Comparison of ENCODE assay signal across 8 mouse cellular contexts in the genomic region with DNA sequence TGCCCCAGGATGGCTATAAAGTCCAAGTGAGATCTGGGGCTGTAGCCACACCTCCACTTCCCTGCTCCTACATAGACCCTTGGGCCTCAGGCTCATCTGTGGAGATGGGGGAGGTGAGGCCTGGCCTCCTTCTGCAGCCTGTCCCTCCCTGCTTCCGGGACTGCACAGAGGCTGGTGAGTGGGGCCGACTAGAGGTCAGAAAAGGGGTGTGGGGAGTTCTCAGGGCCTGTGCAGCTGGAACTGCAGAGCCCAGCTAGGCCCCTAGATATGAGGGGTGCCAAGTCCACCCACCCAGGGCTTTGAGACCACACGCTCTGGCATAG. TPM values are rescaled to one million over a fixed set of nuclear protein-coding genes. Genes with fewer than 3 reads are reported as not detected.
DNase-seq lines count a peak whose midpoint lies in the region; ATAC-seq and TF ChIP-seq lines count a peak whose summit lies in the region.

No protein-coding gene starts in this region.

- 29% methylated on average over 3 of the region's 3 CpGs for WGBS in embryonic facial prominence, embryonic 12.5 days
- WGBS in hindbrain, embryonic 12.5 days, result 39% methylated on average over 3 of the region's 3 CpGs
- 34% methylated on average over 3 of the region's 3 CpGs for WGBS in lung, embryonic 16.5 days

- no peak overlapping the region; the same call in 1 of the 2 replicates for H3K4me2 ChIP-seq in embryonic facial prominence, embryonic 12.5 days (replicated peaks)
- H3K4me2 ChIP-seq in hindbrain, embryonic 12.5 days (replicated peaks), result no peak overlapping the region
- H3K4me2 ChIP-seq in lung, embryonic 16.5 days (ENCODE audit: low read depth, low read length), result no peak overlapping the region

- DNase-seq in gastrocnemius, adult 2 months, result peak; percentile 57
- DNase-seq in gastrocnemius, postnatal 36 days, result no peak
- no peak for DNase-seq in left cerebral cortex, postnatal 36 days (ENCODE audit: low spot score in 2 of 2)
- no peak for DNase-seq in natural killer cell, adult 2 months (ENCODE audit: low spot score in 2 of 2)

- peaks cover 34% of the 10 kb centered on the region for H3K4me1 ChIP-seq in embryonic facial prominence, embryonic 12.5 days
- peaks cover 20% of the 10 kb centered on the region for H3K4me1 ChIP-seq in hindbrain, embryonic 12.5 days
- peaks cover 21% of the 10 kb centered on the region for H3K4me1 ChIP-seq in lung, embryonic 16.5 days (replicated peaks; ENCODE audit: control insufficient read depth, insufficient read depth, low read length)

- ATAC-seq in embryonic facial prominence, embryonic 12.5 days (ENCODE audit: insufficient number of reproducible peaks, insufficient read depth, low FRiP score, low TSS enrichment), result peak; percentile 57
- ATAC-seq in hindbrain, embryonic 12.5 days (ENCODE audit: low FRiP score), result peak; percentile 52; the same call in 1 of the 2 replicates
- peak; percentile 71 for ATAC-seq in lung, embryonic 16.5 days (ENCODE audit: low read depth)
- ATAC-seq in frontal cortex, adult (ENCODE audit: low TSS enrichment), result no peak

- H3K4me3 ChIP-seq in gastrocnemius, adult 2 months, result no peak overlapping the region
- no peak overlapping the region for H3K4me3 ChIP-seq in embryonic facial prominence, embryonic 12.5 days
- no peak overlapping the region for H3K4me3 ChIP-seq in hindbrain, embryonic 12.5 days
- H3K4me3 ChIP-seq in lung, embryonic 16.5 days (ENCODE audit: low read length), result no peak overlapping the region

- H3K27me3 ChIP-seq in embryonic facial prominence, embryonic 12.5 days, result no peaks in the 10 kb centered on the region
- H3K27me3 ChIP-seq in hindbrain, embryonic 12.5 days, result no peaks in the 10 kb centered on the region
- no peaks in the 10 kb centered on the region for H3K27me3 ChIP-seq in lung, embryonic 16.5 days (ENCODE audit: control insufficient read depth, insufficient read depth, low read depth, low read length)

- H3K9me3 ChIP-seq in embryonic facial prominence, embryonic 12.5 days, result no peaks in the 10 kb centered on the region
- H3K9me3 ChIP-seq in hindbrain, embryonic 12.5 days (replicated peaks), result no peaks in the 10 kb centered on the region
- H3K9me3 ChIP-seq in lung, embryonic 16.5 days (ENCODE audit: control insufficient read depth, low read length), result no peaks in the 10 kb centered on the region

- peaks cover 30% of the 10 kb centered on the region for H3K36me3 ChIP-seq in embryonic facial prominence, embryonic 12.5 days
- peaks cover 33% of the 10 kb centered on the region for H3K36me3 ChIP-seq in hindbrain, embryonic 12.5 days
- H3K36me3 ChIP-seq in lung, embryonic 16.5 days (ENCODE audit: control insufficient read depth, insufficient read depth, low read length), result peaks cover 18% of the 10 kb centered on the region

- intact Hi-C loops in gastrocnemius, adult 2 months (cut with DNase I), result no loop called here
- intact Hi-C loops in gastrocnemius, postnatal 36 days (cut with DNase I), result no loop called here
- intact Hi-C loops in left cerebral cortex, postnatal 36 days (cut with DNase I), result no loop called here

- H3K9ac ChIP-seq in embryonic facial prominence, embryonic 12.5 days, result no peak overlapping the region
- H3K9ac ChIP-seq in hindbrain, embryonic 12.5 days, result 0 out of 2 replicates have a peak overlapping the region, but pooled peaks have one; percentile 10
- H3K9ac ChIP-seq in lung, embryonic 16.5 days (ENCODE audit: low read length), result peak overlapping the region; percentile 49

- peak overlapping the region; percentile 84 for H3K27ac ChIP-seq in gastrocnemius, adult 2 months
- peak overlapping the region; percentile 92 for H3K27ac ChIP-seq in embryonic facial prominence, embryonic 12.5 days
- H3K27ac ChIP-seq in hindbrain, embryonic 12.5 days, result peak overlapping the region; percentile 82
- peak overlapping the region; percentile 84 for H3K27ac ChIP-seq in lung, embryonic 16.5 days (ENCODE audit: low read length)

- TF ChIP-seq CTCF in gastrocnemius, adult 2 months (IDR thresholded peaks at IDR 0.05), result no peak

RNA-seq across cellular contexts. Expression of a gene that starts 21.5 kb away (rescaled TPM):
- total RNA-seq in gastrocnemius, adult 2 months (2021), result 1 to 10 TPM; 4.6 to 6.6 TPM
- total RNA-seq in gastrocnemius, postnatal 36 days (2021), result 1 to 10 TPM; 5.1 to 7.2 TPM
- 39.2 and 44.8 TPM in 2 replicates for polyA plus RNA-seq in embryonic facial prominence, embryonic 12.5 days (2016; fragmentation: Nextera tagmentation; extraction: Ambion mirVana)
- 11.3 and 15.8 TPM in 2 replicates for polyA plus RNA-seq in hindbrain, embryonic 12.5 days (2016; fragmentation: Nextera tagmentation; extraction: Ambion mirVana)
- polyA plus RNA-seq in lung, embryonic 16.5 days (2015; fragmentation: Nextera tagmentation; extraction: Ambion mirVana), result 8.4 and 8.5 TPM in 2 replicates
- 1 to 10 TPM; 2.7 to 3.3 TPM for total RNA-seq in left cerebral cortex, postnatal 36 days (2021)

RNA-seq across cellular contexts. Expression of a gene that starts 30.8 kb away (rescaled TPM):
- total RNA-seq in gastrocnemius, adult 2 months (2021), result 1 to 10 TPM; 2.5 to 3.6 TPM
- total RNA-seq in gastrocnemius, postnatal 36 days (2021), result 1 to 10 TPM; 2.4 to 3.0 TPM
- polyA plus RNA-seq in embryonic facial prominence, embryonic 12.5 days (2016; fragmentation: Nextera tagmentation; extraction: Ambion mirVana), result 30.0 and 31.5 TPM in 2 replicates
- 23.8 and 24.5 TPM in 2 replicates for polyA plus RNA-seq in hindbrain, embryonic 12.5 days (2016; fragmentation: Nextera tagmentation; extraction: Ambion mirVana)
- polyA plus RNA-seq in lung, embryonic 16.5 days (2015; fragmentation: Nextera tagmentation; extraction: Ambion mirVana), result 24.0 and 24.2 TPM in 2 replicates
- 10 to 100 TPM; 11.0 to 13.3 TPM for total RNA-seq in left cerebral cortex, postnatal 36 days (2021)

RNA-seq across cellular contexts. Expression of a gene that starts 43.2 kb away (rescaled TPM):
- total RNA-seq in gastrocnemius, adult 2 months (2021), result 1 to 10 TPM; 5.5 to 6.2 TPM
- total RNA-seq in gastrocnemius, postnatal 36 days (2021), result 1 to 10 TPM; 4.9 to 5.2 TPM
- polyA plus RNA-seq in embryonic facial prominence, embryonic 12.5 days (2016; fragmentation: Nextera tagmentation; extraction: Ambion mirVana), result 22.6 and 23.3 TPM in 2 replicates
- 14.8 and 18.6 TPM in 2 replicates for polyA plus RNA-seq in hindbrain, embryonic 12.5 days (2016; fragmentation: Nextera tagmentation; extraction: Ambion mirVana)
- polyA plus RNA-seq in lung, embryonic 16.5 days (2015; fragmentation: Nextera tagmentation; extraction: Ambion mirVana), result 17.1 and 17.9 TPM in 2 replicates
- total RNA-seq in left cerebral cortex, postnatal 36 days (2021), result 10 to 100 TPM; 25.3 to 25.6 TPM

RNA-seq across cellular contexts. Expression of a gene that starts 45.8 kb away (rescaled TPM):
- total RNA-seq in gastrocnemius, adult 2 months (2021), result 1 to 10 TPM in 1 of 2 experiments, under 1 TPM in 1; 0.54 to 1.1 TPM
- total RNA-seq in gastrocnemius, postnatal 36 days (2021), result 1 to 10 TPM; 1.0 TPM
- 5.1 and 5.7 TPM in 2 replicates for polyA plus RNA-seq in embryonic facial prominence, embryonic 12.5 days (2016; fragmentation: Nextera tagmentation; extraction: Ambion mirVana)
- polyA plus RNA-seq in hindbrain, embryonic 12.5 days (2016; fragmentation: Nextera tagmentation; extraction: Ambion mirVana), result 5.1 and 5.8 TPM in 2 replicates
- 2.0 and 2.9 TPM in 2 replicates for polyA plus RNA-seq in lung, embryonic 16.5 days (2015; fragmentation: Nextera tagmentation; extraction: Ambion mirVana)
- total RNA-seq in left cerebral cortex, postnatal 36 days (2021), result 10 to 100 TPM; 83.5 to 88.3 TPM
